Mouse (Mus musculus) forelimb bud, embryonic 11.5 days (tissue): ENCODE data around the gene Ctnna3.
"Not testable (repeated sequence)": the region's sequence is repeated elsewhere in the genome, so short reads cannot be mapped to it uniquely, and the experiment has no call there.

Experiments
- DNase-seq: peaks from one replicate; pipeline ENCODE4 v3.0.0-alpha.2; 2012; ENCODE audit warnings: low read depth, low spot score

Gene Ctnna3

DNA sequence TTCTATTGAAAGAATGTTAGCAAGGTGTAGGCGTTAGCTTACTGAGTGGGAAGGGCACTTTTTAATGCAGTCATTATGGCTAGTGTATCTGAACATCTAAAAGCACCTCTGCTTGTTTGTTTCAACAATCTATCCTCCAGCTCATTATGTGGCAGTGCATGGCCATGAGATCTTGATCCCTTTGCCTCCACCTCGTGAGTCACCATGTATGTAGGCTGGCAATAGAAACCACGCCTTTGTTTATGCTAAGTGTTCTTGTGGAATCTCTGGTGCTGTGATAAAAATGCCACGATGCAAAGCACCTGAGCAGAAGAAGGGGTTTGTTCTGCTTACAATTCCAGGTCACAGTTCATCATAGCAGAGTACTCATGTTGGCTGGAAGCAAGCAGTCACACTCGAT is 1053.4 kb downstream of the Ctnna3 start:
- DNase-seq = no peak

DNA sequence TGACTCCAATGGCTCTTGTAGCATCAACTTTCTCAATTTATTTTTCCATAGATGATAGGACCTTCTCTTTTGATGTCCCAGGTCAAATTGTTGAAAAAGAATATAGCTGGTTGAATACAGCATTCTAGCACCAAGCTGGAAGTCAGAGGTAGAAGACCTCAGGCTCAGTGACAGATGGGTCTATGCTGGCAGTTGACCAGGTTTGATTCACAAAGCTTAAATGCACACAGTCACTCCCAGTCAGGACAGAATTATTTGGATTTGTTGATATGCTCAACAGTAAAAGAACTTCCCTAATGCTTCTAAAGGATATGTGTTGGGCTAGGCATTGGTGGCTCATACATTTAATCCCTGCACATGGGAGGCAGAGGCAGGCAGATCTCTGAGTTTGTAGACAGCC is 1059.6 kb downstream of the Ctnna3 start:
- DNase-seq = no peak

DNA sequence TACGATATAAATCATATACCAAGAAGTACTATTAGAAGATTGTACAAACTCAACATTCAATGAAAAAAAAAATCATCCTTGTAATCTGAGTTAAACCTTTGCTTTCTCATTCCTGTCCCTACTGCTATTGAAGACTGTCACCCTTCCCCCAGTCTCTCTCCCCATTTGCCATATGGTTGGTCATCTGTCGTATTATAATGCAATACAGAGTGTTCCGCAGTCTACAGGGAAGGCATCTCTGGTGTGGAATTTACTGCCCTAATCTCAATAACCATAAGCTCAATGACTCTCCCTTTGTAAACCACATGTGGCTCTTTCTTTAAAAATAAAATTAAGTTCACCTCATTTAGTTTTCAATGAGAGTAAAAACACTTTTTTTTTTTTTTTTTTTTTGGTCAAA is 1113.7 kb downstream of the Ctnna3 start:
- DNase-seq = no peak

DNA sequence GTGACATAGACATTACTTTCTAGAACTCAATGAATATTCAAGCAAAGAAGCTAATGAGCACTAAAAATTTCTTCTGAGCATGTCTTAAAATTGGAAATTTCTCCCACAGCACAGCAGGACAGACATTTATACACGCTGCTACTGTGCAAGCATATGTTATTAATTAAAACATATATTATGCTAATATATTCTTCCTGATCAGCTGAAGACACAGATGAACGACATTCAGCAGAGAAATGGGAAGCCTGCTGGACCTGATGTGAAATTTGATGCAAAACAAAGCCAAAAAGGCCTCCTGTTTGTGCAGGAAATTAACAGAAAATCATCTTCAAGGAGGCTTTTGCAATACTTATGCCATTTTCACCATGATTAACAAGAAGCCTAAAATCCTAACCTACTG is 1114.5 kb downstream of the Ctnna3 start:
- no peak for DNase-seq

DNA sequence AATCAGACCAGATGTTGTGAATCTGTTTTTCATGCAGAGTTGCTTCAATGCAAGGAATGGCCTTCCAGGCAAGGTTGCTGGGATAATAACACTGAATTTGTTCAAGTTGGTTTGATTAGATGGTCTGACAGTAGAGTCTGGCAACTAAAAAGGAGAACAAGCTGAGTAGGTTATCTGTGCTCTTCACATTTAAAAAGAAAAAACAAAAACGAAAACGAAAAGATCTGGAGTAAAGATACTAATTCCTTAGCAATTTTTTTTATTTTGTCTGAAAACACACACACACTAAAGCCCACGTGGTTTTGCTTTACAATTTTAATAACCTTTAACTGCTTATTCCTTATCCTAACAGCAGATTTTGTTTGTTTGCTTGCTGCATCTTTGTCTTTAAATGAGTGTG is 1141.4 kb downstream of the Ctnna3 start:
- no peak for DNase-seq

DNA sequence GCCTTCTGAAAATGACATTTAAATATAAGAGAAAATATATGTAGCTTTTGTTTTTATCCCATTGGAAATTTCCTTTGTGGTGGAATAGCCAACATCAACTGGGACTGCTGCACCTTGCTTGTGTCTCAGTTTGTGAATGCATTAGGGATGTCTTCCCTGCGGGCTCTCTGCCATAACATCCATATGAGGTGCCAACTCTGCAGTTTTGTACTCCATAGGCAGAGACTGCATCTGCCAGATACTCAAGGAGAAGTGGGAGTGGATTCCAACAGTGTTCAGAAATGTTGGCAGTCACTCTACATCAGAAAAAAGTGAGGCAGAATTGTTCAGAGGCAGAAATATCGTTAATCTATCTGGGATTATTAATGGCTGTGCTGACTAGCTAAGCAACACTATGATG is 1158.2 kb downstream of the Ctnna3 start:
- DNase-seq = no peak

DNA sequence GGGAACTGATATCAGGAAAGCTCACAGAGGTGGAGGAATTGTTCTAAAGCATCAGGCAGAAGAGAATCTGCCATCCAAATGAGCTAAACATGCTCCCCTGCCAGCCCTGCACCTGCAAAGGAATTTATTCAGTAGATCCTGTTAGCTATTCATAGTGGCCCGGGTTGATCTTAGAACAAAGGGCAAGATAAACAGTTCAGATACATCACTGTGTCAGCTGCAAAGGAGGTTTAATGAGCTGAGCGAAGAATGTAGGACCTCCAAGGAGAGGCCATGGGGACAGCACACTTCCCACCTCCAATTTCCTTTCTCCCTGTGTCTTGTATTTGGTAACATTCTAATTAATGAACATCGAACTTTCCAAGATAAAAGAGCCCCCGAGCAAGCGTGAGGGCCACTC is 1206.9 kb downstream of the Ctnna3 start:
- DNase-seq = no peak

DNA sequence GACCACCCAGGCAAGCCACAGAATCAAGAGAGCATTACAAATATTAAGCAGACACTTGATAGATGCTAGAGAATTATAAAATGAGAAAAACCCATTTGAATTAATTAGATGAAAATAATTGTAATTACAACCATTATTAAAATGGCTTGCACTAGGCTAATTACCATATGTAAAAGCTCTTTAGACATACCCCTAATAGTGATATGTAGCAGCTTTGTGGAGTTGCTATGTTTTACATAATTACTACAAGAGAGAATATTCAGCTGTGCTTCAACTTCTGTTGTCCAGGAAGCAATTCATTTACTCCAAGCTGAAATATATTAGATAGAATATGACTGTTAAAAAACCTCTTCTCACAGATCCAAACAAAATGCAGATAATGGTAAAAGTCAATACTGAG is 1209.2 kb downstream of the Ctnna3 start:
- no peak for DNase-seq

DNA sequence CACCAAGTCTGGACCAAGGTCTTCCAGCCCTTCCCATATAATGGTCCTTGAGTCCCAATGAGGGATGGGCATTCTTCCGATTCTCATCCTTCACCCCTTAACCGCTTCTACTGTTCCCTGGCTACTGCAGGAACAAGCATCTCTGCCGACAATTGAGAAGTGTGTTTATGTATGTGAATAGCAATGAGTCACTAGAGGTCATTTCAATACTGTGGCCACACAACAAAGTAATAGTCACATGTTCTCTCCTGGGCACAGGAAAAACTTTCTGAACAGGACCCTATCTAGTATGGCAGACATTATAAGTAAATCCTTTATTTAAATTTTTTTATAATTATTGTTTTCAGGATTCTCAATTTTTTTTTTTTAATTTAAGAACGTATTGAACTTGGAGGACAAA is 1211.2 kb downstream of the Ctnna3 start:
- no peak for DNase-seq

DNA sequence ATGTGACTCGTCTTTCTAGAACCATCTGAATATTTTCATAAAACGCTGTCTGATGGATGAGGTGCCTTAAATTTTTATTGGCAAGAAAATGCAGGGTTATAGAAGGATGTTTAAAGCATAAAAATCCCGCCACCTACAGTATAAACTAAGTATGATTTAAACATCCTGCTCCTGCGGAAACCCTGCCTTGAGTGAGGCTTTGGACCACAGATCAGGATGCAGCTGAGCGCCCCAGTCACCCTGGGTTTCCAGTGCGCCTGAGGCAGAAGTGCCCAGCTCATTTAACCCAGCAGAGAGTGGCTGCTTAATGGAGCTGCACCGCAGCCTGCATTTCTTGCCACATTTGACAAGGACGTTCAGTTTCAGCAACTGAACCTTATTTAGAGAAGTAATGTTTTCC is 1211.7 kb downstream of the Ctnna3 start:
- DNase-seq = peak; percentile 21

DNA sequence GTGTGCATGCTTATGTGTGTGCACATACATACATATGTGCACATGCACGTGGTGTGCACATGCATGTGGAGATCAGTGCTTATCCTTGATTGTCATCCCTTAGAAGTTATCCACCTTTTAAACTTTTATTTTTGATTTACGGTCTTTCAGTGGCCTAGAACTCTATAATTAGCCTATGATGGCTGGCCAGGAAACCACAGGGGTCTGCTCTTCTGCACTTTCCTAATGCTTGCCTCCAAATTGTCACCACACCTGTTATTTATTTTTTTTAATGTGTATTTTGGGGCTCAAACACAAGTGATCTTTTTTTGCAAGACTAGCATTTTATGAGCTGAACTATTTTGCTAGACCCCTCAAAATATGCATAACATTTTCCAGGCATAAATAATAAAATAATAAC is 1214.1 kb downstream of the Ctnna3 start:
- peak; percentile 13 for DNase-seq

DNA sequence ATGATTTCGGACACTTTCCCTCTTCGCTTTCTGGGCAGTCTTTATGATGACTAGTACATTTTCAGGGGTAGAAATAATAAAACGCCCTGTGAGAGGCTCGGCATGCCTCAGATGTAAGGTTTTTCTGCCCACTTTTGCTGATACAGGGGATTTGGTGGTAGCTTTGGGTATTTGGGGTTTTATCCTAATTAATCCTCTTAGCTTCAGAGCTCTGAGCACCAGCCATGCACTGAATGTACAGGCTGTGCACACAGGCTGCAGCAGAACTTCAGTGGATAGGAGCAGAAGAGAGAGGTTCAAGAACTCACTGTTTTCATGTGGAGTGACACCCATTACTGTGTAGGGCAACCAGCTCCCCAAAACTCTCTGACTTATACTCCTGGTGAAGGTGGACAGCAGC is 1231.3 kb downstream of the Ctnna3 start:
- DNase-seq = no peak

DNA sequence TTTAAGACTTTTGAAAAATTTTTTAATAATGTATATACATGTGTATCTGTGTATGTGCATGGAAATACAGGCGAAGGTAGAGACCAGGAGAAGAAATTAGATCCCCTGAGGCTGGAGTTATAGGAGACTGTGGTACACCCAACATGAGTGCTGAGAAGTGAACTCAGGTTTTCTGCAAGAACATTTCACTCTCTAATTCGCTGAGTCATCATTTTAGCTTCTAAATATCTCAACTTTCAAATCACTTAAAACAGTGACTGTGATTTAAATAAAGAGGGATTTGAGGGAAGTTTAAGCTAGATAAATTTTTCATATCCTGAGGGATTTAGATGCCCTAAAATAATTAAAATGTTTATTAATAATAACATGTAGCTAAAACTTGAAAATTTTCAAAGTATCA is 1241.6 kb downstream of the Ctnna3 start:
- no peak for DNase-seq

DNA sequence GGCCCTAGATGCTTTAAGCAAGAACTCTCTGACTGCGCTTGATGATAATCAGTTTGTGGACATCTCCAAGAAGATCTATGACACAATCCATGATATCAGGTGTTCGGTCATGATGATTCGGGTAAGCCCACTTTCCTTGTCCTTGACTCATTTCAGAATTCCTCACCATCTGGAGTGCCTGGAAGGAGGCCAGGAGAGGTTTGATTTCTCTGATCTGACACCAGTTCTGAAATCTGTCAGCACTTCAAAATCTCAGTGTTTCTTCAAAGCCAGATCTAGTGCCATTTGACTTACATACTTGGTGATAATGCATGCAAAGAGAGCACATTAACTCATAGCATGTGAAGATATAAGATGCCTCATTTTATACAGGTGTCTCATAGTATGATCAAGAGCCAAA is 1245.9 kb downstream of the Ctnna3 start:
- no peak for DNase-seq

DNA sequence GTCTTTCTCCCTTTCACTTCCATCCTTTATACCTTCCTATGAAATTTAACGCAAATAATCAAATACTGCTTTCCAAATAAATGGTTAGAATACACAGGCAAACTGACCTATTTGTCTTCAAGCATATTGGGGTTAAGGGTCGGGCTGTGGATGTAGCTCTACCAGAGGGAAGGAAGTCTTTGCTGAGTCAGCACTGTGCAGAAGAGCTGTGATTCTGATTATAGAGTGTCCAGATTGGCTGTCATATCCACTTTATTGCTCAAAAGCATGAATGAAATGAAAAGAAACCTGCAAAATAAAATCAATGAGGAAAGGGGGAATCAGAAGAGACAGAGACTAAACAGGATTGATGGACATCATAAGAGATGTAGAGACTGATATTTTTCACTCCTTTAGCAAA is 1280.1 kb downstream of the Ctnna3 start:
- no peak for DNase-seq

DNA sequence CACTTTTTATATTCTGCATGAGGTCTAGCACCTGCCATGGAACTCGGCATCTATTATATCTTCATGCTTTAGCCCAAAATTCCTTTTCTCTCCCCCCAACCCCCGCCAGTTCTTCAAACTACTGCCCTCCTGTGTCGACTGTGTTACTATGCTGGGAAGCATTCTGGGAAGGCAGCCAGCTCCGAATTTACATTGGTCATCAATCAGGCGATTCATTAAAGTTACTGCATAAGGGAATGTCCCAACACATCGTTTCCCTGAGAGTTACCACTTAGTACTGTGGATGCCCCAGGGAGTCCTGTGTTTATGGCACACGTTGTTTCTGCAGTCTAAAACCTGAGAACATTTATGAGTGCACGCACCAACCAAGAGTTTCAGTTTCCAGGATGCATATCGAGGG is 1288.1 kb downstream of the Ctnna3 start:
- DNase-seq = peak; percentile 10

DNA sequence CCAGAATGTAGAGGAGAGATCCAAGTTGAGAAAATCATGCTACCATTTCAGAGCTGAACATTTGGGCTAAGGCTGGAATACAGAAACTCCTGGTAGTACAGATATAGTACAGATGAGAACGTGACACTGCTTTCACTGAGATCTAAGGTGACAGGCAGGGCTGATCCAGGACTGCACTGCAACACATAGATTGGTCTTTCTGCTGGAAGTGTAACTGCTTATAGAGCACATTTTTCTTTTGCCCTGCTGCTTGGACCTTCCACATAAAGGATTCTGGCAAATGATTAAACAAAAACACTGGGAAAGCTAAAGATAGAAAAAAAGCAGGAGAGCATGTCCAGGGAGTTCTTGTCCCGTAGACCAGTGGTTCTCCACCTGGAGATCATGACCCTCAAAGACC is 1305.8 kb downstream of the Ctnna3 start:
- no peak for DNase-seq

DNA sequence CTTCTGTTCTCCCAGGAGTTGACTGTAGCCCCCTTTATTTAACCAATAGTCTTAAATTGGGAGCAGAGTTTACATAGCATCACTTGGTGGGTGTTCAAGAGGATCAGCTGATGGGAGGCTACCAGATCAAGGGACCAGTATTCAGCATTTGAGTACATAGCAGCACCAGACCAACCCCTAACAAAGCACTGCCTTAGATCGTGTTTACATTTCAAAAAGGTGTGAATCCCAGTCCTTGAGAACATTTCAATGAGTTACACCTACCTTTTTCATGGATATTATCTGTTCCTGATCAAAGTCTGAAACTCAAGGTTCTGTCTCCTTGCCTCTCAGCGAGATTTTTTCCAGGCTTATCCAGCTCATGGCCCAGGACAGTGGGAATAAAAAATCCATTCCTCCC is 1306.7 kb downstream of the Ctnna3 start:
- no peak for DNase-seq

DNA sequence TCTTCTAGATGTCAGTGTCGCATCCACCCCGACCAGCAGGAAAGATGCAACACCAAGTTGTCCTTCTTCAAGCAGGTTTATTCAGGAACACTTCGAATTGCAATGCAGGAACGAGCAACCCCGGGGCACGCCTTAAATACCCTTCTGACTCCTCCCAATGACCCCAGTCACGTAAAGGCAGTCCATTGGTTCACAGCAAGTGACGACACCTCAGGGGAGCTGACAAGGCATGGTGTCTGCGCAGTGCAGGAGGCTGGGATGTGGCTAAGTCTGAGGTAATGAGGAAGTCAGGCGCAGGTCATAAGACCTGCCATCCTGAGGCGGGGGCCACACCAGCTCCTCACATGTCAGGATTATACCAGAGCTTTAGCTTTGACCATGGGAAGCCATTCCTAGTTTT is 1311.8 kb downstream of the Ctnna3 start:
- not testable (repeated sequence) for DNase-seq

DNA sequence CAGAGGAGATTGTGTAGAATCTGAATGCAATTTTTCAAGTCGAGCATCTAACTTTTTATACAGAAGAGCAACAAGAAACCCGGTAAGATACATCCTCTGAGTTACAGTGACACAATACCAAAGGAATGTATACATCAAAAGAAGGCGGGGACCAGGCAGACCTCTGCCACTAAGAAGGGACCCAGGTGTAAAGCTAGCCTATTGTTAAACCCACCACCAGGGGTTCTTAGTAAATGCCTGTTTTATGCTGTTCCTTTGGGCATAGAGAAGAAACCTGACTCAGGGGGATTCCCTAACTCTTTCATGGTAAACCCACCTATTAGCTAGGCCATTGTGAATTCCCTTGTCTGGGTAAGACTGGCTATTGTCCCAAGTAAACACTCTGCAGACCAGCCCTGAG is 1314.2 kb downstream of the Ctnna3 start:
- DNase-seq = not testable (repeated sequence)

DNA sequence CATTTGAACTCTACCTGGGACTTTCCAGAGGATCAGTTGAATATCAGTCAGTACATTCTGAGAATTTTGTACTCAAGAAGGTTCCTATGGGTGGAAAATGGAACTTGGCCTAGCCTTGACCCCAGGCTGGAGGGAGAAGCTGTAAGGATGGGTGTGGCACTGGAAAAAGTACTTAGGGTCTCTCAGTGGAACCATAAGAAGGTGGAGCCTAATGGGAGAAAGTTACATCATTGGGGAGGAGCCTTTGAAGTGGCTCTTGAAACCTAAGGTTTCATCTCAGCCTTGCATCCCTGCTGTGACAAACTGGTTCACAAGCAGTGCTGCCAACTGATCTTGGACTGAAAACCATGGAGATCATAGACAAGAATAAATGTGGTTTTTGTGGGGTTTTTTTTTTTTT is 1318.8 kb downstream of the Ctnna3 start:
- DNase-seq = no peak

DNA sequence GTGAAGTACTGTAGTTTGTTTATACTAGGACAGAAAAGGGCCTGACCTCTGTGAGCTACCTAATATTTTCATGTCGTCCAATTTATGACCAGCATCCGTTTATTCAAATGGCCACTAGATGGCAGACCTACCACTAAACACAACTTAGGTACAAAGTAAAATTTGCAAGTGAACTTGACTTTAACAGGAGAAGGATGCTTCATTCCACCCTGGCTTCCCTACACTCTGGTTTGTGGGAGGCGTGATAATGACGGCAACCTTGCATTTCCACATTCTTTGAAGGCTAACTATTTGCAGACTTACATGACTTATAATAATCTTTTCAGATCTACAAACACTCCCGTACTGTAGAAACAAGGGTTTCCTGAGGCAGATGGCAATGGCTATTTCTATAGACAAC is 1320.9 kb downstream of the Ctnna3 start:
- DNase-seq = peak; percentile 48

DNA sequence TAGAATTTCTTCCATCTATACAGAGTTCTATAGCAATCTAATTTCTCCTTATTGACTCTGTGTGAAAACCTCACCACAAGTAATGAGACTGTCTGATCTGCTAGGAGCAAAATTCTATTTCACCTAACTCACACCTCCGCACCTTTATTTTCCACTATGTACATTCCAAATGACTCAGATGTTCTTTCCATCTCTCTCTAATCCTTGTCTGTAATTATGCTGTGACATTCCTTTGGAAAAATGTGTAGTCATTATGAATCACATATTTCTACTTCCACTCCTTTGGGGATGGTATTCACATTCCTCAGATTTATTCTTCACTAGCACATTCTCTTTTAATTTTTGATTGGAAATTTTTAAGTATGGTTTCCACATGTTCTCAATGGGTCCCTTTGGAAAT is 1406.4 kb downstream of the Ctnna3 start:
- DNase-seq = no peak

DNA sequence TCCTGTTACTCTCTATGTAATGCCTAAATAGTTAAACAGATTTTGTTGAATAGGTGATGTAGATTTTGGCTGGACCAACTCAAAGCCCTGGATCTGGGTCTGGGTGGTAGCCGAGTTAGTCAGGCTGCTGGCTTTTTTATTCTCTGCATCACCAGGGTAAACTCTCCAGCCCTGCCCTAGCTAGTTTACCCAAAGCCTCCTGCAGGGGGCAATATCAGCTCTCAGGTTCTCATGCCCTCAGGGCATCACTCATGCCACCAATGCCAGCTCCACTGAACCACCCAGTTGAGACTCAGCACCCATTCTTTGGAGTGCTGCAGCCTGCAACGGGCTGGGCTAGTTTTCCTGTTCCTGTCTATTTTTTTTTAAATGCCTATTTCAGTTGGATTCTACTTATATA is 1431.5 kb downstream of the Ctnna3 start:
- no peak for DNase-seq

DNA sequence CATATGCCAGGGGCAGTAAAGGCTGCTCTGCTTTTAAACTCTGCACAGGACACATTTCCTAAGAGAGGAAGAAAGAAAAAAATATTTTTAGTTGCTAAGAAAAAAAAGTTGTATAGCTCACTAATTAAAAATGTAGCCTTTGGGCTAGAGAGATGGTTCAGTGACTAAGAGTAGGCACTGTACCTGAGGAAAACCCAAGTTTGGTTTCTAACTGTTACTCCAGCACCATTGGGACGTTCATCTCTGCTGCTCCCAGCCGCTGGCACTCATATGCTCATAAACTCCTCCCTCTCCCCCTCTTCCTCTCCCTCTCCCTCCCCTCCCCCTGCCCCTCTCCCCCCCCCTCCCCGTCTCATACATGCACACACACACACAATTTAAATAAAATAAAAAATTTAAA is 1441.0 kb downstream of the Ctnna3 start:
- DNase-seq = no peak
